Mouse (Mus musculus) urinary bladder, postnatal 14 days (tissue): ENCODE results near the gene Cops7b.

Experiments used
- DNase-seq: peaks from one replicate; pipeline ENCODE4 v3.0.0; 2021; ENCODE audit warnings: low spot score

Cops7b gene

DNA sequence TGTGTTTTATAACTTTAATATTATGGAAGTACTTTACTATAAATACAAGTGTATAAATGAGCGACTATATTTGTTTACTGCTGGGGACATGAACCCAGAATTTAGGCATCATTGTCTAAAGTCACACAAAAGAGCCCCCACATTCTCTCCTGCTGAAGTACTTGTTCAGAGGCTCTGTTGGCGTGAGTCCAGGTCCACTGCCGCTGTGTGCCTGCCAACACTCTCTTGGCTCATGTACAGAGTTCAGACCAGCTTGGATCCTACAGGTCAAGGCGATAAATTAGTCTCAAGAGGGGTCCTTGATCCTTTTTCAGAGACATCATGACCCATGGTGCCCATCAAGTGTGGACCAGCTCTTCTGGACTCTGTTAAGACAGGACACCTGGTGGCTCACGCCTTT, 74.4 kb downstream of the Cops7b start:
- DNase-seq = no peak
